Mouse (Mus musculus): Measurements from ENCODE around the gene Ccl3. TPM values are rescaled to one million over a fixed set of nuclear protein-coding genes. Genes with fewer than 3 reads are reported as not detected.

Gene Ccl3
- polyA plus RNA-seq, 1 experiment from 2014 or later, result 1.9 TPM

DNA sequence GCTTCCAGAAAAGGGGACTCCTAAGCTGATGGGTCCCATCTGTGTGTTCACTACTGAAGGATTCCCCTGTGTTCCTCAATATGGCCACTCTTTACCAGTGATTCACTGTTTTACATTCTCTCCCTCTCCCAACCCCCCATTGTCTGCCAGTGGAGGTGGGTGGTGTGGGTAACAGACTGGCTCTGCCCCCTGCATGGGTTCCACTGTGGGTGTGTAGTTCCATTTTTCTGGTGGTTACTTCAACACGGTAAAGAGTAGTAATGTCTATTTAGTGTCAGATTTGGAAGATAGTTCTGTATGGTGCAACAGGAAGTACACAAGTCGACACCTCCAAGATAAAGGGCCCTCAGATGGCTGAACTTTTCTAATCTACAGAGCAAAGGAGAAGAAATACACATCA, 7.9 kb downstream of the Ccl3 start:
- Histone ChIP-seq H3K4me1 (no peaks in the 10 kb centered on the region), H3K36me3 (no peaks in the 10 kb centered on the region), H3K4me3 (replicated peaks) (no peak overlapping the region), H3K27me3 (replicated peaks) (no peaks in the 10 kb centered on the region), H3K27ac (replicated peaks) (no peak overlapping the region), H3K9me3 (replicated peaks) (no peaks in the 10 kb centered on the region), H3K4me2 (no peak overlapping the region), H3K9ac (replicated peaks) (no peak overlapping the region)
- 90% methylated on average over 2 of the region's 2 CpGs for WGBS
- no peak for ATAC-seq (ENCODE audit: low FRiP score)

GRCm38 (mm10) chr11:83640141-83640540, 9.0 kb downstream of the Ccl3 start:
- 84% methylated on average over 5 of the region's 5 CpGs for WGBS
- no peak overlapping the region for H3K9ac ChIP-seq (replicated peaks)
- H3K4me2 ChIP-seq, result no peak overlapping the region
- H3K27ac ChIP-seq (replicated peaks), result no peak overlapping the region
- ATAC-seq (ENCODE audit: low FRiP score), result no peak
- no peaks in the 10 kb centered on the region for H3K9me3 ChIP-seq (replicated peaks)
- H3K36me3 ChIP-seq, result no peaks in the 10 kb centered on the region
- no peaks in the 10 kb centered on the region for H3K4me1 ChIP-seq
- H3K27me3 ChIP-seq (replicated peaks), result no peaks in the 10 kb centered on the region
- no peak overlapping the region for H3K4me3 ChIP-seq (replicated peaks)

GRCm38 (mm10) chr11:83639533-83639932, 9.6 kb downstream of the Ccl3 start:
- Histone ChIP-seq H3K9me3 (replicated peaks) (no peaks in the 10 kb centered on the region), H3K9ac (replicated peaks) (no peak overlapping the region), H3K27me3 (replicated peaks) (no peaks in the 10 kb centered on the region), H3K4me2 (no peak overlapping the region), H3K36me3 (no peaks in the 10 kb centered on the region), H3K4me3 (replicated peaks) (no peak overlapping the region), H3K27ac (replicated peaks) (no peak overlapping the region), H3K4me1 (no peaks in the 10 kb centered on the region)
- ATAC-seq (ENCODE audit: low FRiP score), result no peak
- WGBS, result 68% methylated on average over 3 of the region's 3 CpGs

GRCm38 (mm10) chr11:83638934-83639333, 10.2 kb downstream of the Ccl3 start:
- Histone ChIP-seq H3K4me1 (no peaks in the 10 kb centered on the region), H3K9me3 (replicated peaks) (no peaks in the 10 kb centered on the region), H3K27ac (replicated peaks) (no peak overlapping the region), H3K36me3 (no peaks in the 10 kb centered on the region), H3K9ac (replicated peaks) (no peak overlapping the region), H3K27me3 (replicated peaks) (no peaks in the 10 kb centered on the region), H3K4me2 (no peak overlapping the region), H3K4me3 (replicated peaks) (no peak overlapping the region)
- WGBS, result 65% methylated on average over 2 of the region's 2 CpGs
- no peak for ATAC-seq (ENCODE audit: low FRiP score)

- WGBS, result 78% methylated on average over 1 of the region's 1 CpGs
- Histone ChIP-seq H3K9me3 (replicated peaks) (no peaks in the 10 kb centered on the region), H3K36me3 (no peaks in the 10 kb centered on the region), H3K9ac (replicated peaks) (no peak overlapping the region), H3K27ac (replicated peaks) (no peak overlapping the region), H3K4me3 (replicated peaks) (no peak overlapping the region), H3K27me3 (replicated peaks) (no peaks in the 10 kb centered on the region), H3K4me1 (no peaks in the 10 kb centered on the region), H3K4me2 (no peak overlapping the region)
- ATAC-seq (ENCODE audit: low FRiP score), result no peak
Measured at GRCm38 (mm10) chr11:83636742-83637235, 12.4 kb downstream of the Ccl3 start.

GRCm38 (mm10) chr11:83634898-83635297, 14.3 kb downstream of the Ccl3 start:
- Histone ChIP-seq H3K4me1 (no peaks in the 10 kb centered on the region), H3K4me2 (no peak overlapping the region)
- no peak for ATAC-seq (ENCODE audit: low FRiP score)

DNA sequence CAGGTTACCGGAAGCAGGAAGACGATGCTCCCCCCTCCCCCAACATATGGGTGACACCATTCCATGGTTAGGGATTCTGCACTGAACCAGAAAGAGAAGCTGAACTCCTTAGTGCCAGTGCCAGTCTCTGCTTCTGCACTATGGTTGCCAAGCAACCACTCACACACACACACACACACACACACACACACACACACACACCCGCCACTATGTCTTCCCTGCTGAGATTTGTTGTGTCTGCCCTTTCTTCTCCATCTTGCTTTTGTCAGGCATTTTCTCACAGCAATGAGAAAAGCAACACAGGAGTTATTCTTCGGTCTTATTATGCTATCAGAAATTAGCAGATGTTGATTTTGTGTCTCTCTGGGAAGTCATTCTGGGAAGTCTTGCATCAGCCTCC, 14.7 kb downstream of the Ccl3 start:
- Histone ChIP-seq H3K4me1 (no peaks in the 10 kb centered on the region), H3K27ac (replicated peaks) (no peak overlapping the region), H3K9me3 (replicated peaks) (no peaks in the 10 kb centered on the region), H3K36me3 (no peaks in the 10 kb centered on the region), H3K4me3 (replicated peaks) (no peak overlapping the region), H3K27me3 (replicated peaks) (no peaks in the 10 kb centered on the region), H3K4me2 (no peak overlapping the region), H3K9ac (replicated peaks) (no peak overlapping the region)
- no peak for ATAC-seq (ENCODE audit: low FRiP score)
- 40% methylated on average over 4 of the region's 4 CpGs for whole genome bisulfite sequencing

More at GRCm38 (mm10) chr11:83634898-83635297, 14.3 kb downstream of the Ccl3 start:
- Histone ChIP-seq H3K4me3 (replicated peaks) (no peak overlapping the region), H3K27me3 (replicated peaks) (no peaks in the 10 kb centered on the region), H3K9me3 (replicated peaks) (no peaks in the 10 kb centered on the region), H3K36me3 (no peaks in the 10 kb centered on the region), H3K9ac (replicated peaks) (no peak overlapping the region), H3K27ac (replicated peaks) (no peak overlapping the region)
- WGBS, result 96% methylated on average over 2 of the region's 2 CpGs

DNA sequence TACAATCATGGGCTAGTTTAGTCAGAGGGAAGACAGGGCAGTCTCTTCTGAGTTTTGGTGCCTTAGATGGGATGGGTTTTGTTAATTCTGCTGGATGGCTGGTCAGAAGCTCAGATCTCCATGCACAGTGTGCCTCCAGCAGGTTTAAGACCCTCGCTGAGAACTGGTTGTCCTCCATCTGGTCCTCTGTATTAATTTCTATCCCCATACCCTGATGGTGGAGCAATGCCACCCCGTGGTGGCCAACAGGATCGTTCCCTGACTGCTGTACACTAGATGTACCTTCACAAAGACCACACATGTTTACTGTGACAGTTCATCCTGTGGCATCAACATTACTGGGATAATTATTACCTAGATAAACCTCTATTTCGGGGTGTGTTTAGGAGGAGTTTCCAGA, 16.4 kb downstream of the Ccl3 start:
- no peaks in the 10 kb centered on the region for H3K4me1 ChIP-seq
- 72% methylated on average over 4 of the region's 4 CpGs for WGBS

DNA sequence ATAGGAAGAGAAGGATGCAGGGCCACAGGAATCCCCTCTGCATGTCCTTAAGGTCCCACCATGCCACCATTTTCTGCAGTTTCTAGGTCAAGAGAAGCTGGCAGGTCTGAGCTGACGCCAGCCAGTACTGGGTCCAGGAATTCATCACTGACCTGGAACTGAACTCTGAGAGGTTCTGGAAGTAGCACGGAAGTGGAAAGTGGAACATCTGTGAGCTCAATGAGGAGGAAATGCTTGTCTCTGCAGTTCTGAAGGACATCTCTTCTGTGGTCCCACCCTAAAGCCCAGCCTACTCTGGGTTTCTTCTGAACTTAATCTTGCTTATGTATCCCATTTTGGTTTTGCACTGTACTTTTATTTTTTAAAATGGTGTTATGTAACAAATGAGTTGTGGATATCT, 18.1 kb downstream of the Ccl3 start:
- no peaks in the 10 kb centered on the region for H3K27me3 ChIP-seq (replicated peaks)
- no peak overlapping the region for H3K4me2 ChIP-seq
- no peak overlapping the region for H3K9ac ChIP-seq (replicated peaks)
- no peaks in the 10 kb centered on the region for H3K36me3 ChIP-seq
- H3K4me3 ChIP-seq (replicated peaks), result no peak overlapping the region
- no peaks in the 10 kb centered on the region for H3K9me3 ChIP-seq (replicated peaks)
- no peak for ATAC-seq (ENCODE audit: low FRiP score)
- no peaks in the 10 kb centered on the region for H3K4me1 ChIP-seq
- WGBS, result 86% methylated on average over 2 of the region's 2 CpGs
- no peak overlapping the region for H3K27ac ChIP-seq (replicated peaks)

More for the DNA sequence above, 16.4 kb downstream of the Ccl3 start:
- ATAC-seq (ENCODE audit: low FRiP score), result no peak
- H3K27me3 ChIP-seq (replicated peaks), result no peaks in the 10 kb centered on the region
- no peaks in the 10 kb centered on the region for H3K9me3 ChIP-seq (replicated peaks)
- no peak overlapping the region for H3K27ac ChIP-seq (replicated peaks)
- no peak overlapping the region for H3K9ac ChIP-seq (replicated peaks)
- H3K36me3 ChIP-seq, result no peaks in the 10 kb centered on the region
- H3K4me2 ChIP-seq, result no peak overlapping the region
- H3K4me3 ChIP-seq (replicated peaks), result no peak overlapping the region

DNA sequence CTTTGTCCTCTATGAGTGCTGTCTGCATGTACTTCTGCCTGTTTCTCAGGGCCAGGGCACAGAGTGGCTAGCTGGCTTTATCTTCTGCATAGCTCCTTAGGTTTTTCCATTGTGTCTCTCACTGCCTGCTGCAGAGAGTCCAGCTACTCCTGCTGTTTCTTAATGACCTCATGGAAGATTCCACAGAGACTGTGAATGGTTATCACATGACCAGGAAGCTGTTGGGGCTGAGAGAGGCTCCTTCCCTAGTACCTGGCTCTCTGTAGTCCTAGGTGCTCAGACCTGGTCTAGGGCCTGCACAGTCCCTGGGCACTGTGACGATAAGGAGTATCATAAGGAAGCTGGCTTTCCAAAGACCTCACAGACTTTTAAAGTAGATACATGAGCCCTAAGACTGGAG, 18.5 kb downstream of the Ccl3 start:
- Histone ChIP-seq H3K4me1 (no peaks in the 10 kb centered on the region), H3K4me3 (replicated peaks) (no peak overlapping the region), H3K27me3 (replicated peaks) (no peaks in the 10 kb centered on the region), H3K9me3 (replicated peaks) (no peaks in the 10 kb centered on the region), H3K9ac (replicated peaks) (no peak overlapping the region), H3K4me2 (no peak overlapping the region), H3K27ac (replicated peaks) (no peak overlapping the region), H3K36me3 (no peaks in the 10 kb centered on the region)
- ATAC-seq (ENCODE audit: low FRiP score), result no peak
- WGBS, result 95% methylated on average over 1 of the region's 1 CpGs

DNA sequence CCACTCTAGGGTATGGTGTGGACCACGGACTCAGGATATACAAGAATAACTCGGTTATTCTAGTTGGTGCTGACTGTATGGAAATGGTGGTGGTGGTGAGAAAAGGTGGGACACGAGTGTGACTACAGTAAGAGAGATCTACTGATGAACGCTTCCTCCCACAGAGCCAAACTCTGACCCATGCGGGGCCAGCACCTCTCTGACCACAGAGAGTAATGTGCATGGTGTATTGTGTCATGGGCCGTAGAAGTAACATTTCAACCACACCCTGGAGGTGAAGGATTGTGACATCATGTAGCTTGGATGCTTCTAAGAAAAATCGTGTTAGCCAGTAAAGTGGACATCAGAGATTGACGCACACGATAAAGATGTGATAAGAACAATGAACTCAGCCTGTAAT, 20.3 kb downstream of the Ccl3 start:
- 89% methylated on average over 9 of the region's 9 CpGs for WGBS
- H3K4me1 ChIP-seq, result no peaks in the 10 kb centered on the region
- H3K9ac ChIP-seq (replicated peaks), result no peak overlapping the region
- H3K4me3 ChIP-seq (replicated peaks), result no peak overlapping the region
- no peak overlapping the region for H3K27ac ChIP-seq (replicated peaks)
- no peak for ATAC-seq (ENCODE audit: low FRiP score)
- H3K27me3 ChIP-seq (replicated peaks), result no peaks in the 10 kb centered on the region
- H3K9me3 ChIP-seq (replicated peaks), result no peaks in the 10 kb centered on the region
- H3K36me3 ChIP-seq, result no peaks in the 10 kb centered on the region
- no peak overlapping the region for H3K4me2 ChIP-seq

DNA sequence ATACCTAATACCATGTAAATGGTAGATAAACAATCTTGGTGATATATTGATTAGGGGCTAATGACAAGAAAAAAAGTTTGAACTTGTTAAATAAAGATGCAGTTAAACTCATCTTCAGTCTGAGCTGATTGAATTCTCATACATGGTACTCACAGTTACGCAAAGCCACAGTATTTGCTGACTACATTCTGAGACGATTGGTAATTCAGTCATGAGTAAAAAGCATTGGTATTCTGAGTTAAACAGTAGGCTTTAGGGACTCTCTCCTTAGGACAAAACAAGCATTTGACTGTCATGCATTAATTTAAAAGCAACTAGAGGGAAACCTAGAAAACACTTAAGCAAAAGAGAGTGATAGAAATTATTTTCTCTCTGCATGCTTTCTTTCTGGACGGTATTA, 25.6 kb downstream of the Ccl3 start:
- Histone ChIP-seq H3K4me1 (no peaks in the 10 kb centered on the region), H3K4me2 (no peak overlapping the region), H3K27me3 (replicated peaks) (no peaks in the 10 kb centered on the region), H3K36me3 (no peaks in the 10 kb centered on the region), H3K4me3 (replicated peaks) (no peak overlapping the region), H3K9ac (replicated peaks) (no peak overlapping the region), H3K9me3 (replicated peaks) (no peaks in the 10 kb centered on the region), H3K27ac (replicated peaks) (no peak overlapping the region)
- WGBS, result 85% methylated on average over 3 of the region's 3 CpGs
- no peak for ATAC-seq (ENCODE audit: low FRiP score)

DNA sequence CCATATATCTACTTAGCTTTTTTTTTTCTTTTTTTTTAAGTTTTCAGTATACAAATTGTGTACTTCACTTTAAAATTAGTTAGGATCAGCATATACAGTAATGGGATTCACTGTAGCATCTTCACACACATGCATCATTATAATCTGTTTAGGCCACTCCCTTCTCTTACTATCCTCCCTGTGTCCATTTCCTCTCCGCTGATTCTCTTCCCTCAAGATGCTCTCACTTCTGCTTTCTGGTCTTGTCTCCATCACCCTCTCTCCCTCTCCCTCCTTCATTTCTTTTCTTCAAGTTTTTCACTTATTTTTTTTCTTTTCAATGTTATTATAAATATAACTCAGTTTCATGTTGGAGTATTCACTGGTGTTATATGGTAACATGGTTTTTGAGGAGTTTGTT, 30.1 kb downstream of the Ccl3 start:
- Histone ChIP-seq H3K27ac (replicated peaks) (no peak overlapping the region), H3K4me1 (no peaks in the 10 kb centered on the region), H3K36me3 (no peaks in the 10 kb centered on the region), H3K4me2 (no peak overlapping the region), H3K27me3 (replicated peaks) (no peaks in the 10 kb centered on the region), H3K9ac (replicated peaks) (no peak overlapping the region), H3K9me3 (replicated peaks) (no peaks in the 10 kb centered on the region), H3K4me3 (replicated peaks) (no peak overlapping the region)
- no peak for ATAC-seq (ENCODE audit: low FRiP score)
- 90% methylated on average over 1 of the region's 1 CpGs for WGBS

All from neural tube, embryonic 15.5 days (tissue).